Mouse (Mus musculus): ENCODE data around the gene Krt15. TPM values are rescaled to one million over a fixed set of nuclear protein-coding genes. Genes with fewer than 3 reads are reported as not detected.

Gene Krt15
- polyA plus RNA-seq, 1 experiment = 0.96 TPM

GRCm38 (mm10) chr11:100100391-100100790 lies 35.3 kb downstream of the Krt15 start:
- TF ChIP-seq CTCF (IDR thresholded peaks at IDR 0.05; ENCODE audit: control insufficient read depth, insufficient read depth, insufficient replicate concordance, low read depth, low read length) = no peak
- TF ChIP-seq POLR2A (IDR thresholded peaks at IDR 0.05; ENCODE audit: control insufficient read depth, low read depth, low read length) = no peak
- no peak overlapping the region for H3K4me3 ChIP-seq (ENCODE audit: control insufficient read depth, low read depth, low read length)
- H3K4me1 ChIP-seq (ENCODE audit: control insufficient read depth, insufficient read depth, low read length) = no peaks in the 10 kb centered on the region
- H3K27ac ChIP-seq (ENCODE audit: control insufficient read depth, insufficient read depth, low read depth, low read length) = no peak overlapping the region
- H3K36me3 ChIP-seq (ENCODE audit: control insufficient read depth, insufficient read depth, low read length) = no peaks in the 10 kb centered on the region
- no peaks in the 10 kb centered on the region for H3K27me3 ChIP-seq (ENCODE audit: control insufficient read depth, insufficient read depth, low read length)

- Histone ChIP-seq H3K36me3 (ENCODE audit: control insufficient read depth, insufficient read depth, low read length) (no peaks in the 10 kb centered on the region), H3K27ac (ENCODE audit: control insufficient read depth, insufficient read depth, low read depth, low read length) (no peak overlapping the region), H3K4me1 (ENCODE audit: control insufficient read depth, insufficient read depth, low read length) (no peaks in the 10 kb centered on the region), H3K4me3 (ENCODE audit: control insufficient read depth, low read depth, low read length) (no peak overlapping the region), H3K27me3 (ENCODE audit: control insufficient read depth, insufficient read depth, low read length) (no peaks in the 10 kb centered on the region)
- TF ChIP-seq POLR2A (IDR thresholded peaks at IDR 0.05; ENCODE audit: control insufficient read depth, low read depth, low read length) (no peak), CTCF (IDR thresholded peaks at IDR 0.05; ENCODE audit: control insufficient read depth, insufficient read depth, insufficient replicate concordance, low read depth, low read length) (no peak)
Observed at GRCm38 (mm10) chr11:100097819-100098218, 37.9 kb downstream of the Krt15 start.

GRCm38 (mm10) chr11:100096141-100096540 lies 39.6 kb downstream of the Krt15 start, which contains the start of gene Krt35:
Gene Krt35 (minus strand): TSS chr11:100096241.
- Histone ChIP-seq H3K36me3 (ENCODE audit: control insufficient read depth, insufficient read depth, low read length) (no peaks in the 10 kb centered on the region), H3K27me3 (ENCODE audit: control insufficient read depth, insufficient read depth, low read length) (no peaks in the 10 kb centered on the region), H3K27ac (ENCODE audit: control insufficient read depth, insufficient read depth, low read depth, low read length) (no peak within 1 kb of the TSS), H3K4me3 (ENCODE audit: control insufficient read depth, low read depth, low read length) (no peak within 1 kb of the TSS), H3K4me1 (ENCODE audit: control insufficient read depth, insufficient read depth, low read length) (no peaks in the 10 kb centered on the region)
- TF ChIP-seq POLR2A (IDR thresholded peaks at IDR 0.05; ENCODE audit: control insufficient read depth, low read depth, low read length) = no peak
- no peak for TF ChIP-seq CTCF (IDR thresholded peaks at IDR 0.05; ENCODE audit: control insufficient read depth, insufficient read depth, insufficient replicate concordance, low read depth, low read length)

GRCm38 (mm10) chr11:100088378-100089025 lies 47.2 kb downstream of the Krt15 start:
- H3K36me3 ChIP-seq (ENCODE audit: control insufficient read depth, insufficient read depth, low read length) = no peaks in the 10 kb centered on the region
- no peaks in the 10 kb centered on the region for H3K27me3 ChIP-seq (ENCODE audit: control insufficient read depth, insufficient read depth, low read length)
- no peak overlapping the region for H3K4me3 ChIP-seq (ENCODE audit: control insufficient read depth, low read depth, low read length)
- no peaks in the 10 kb centered on the region for H3K4me1 ChIP-seq (ENCODE audit: control insufficient read depth, insufficient read depth, low read length)
- H3K27ac ChIP-seq (ENCODE audit: control insufficient read depth, insufficient read depth, low read depth, low read length) = no peak overlapping the region
- TF ChIP-seq POLR2A (IDR thresholded peaks at IDR 0.05; ENCODE audit: control insufficient read depth, low read depth, low read length) (no peak), CTCF (IDR thresholded peaks at IDR 0.05; ENCODE audit: control insufficient read depth, insufficient read depth, insufficient replicate concordance, low read depth, low read length) (no peak)

GRCm38 (mm10) chr11:100087861-100088260 lies 47.9 kb downstream of the Krt15 start, which contains the start of gene Krt32:
Gene Krt32 (minus strand): TSS chr11:100088226.
- TF ChIP-seq CTCF (IDR thresholded peaks at IDR 0.05; ENCODE audit: control insufficient read depth, insufficient read depth, insufficient replicate concordance, low read depth, low read length) = no peak
- no peak for TF ChIP-seq POLR2A (IDR thresholded peaks at IDR 0.05; ENCODE audit: control insufficient read depth, low read depth, low read length)
- H3K27me3 ChIP-seq (ENCODE audit: control insufficient read depth, insufficient read depth, low read length) = no peaks in the 10 kb centered on the region

More at GRCm38 (mm10) chr11:100087861-100088260, 47.9 kb downstream of the Krt15 start, which contains the start of gene Krt32:
- no peaks in the 10 kb centered on the region for H3K4me1 ChIP-seq (ENCODE audit: control insufficient read depth, insufficient read depth, low read length)
- H3K4me3 ChIP-seq (ENCODE audit: control insufficient read depth, low read depth, low read length) = no peak within 1 kb of the TSS
- H3K27ac ChIP-seq (ENCODE audit: control insufficient read depth, insufficient read depth, low read depth, low read length) = no peak within 1 kb of the TSS
- H3K36me3 ChIP-seq (ENCODE audit: control insufficient read depth, insufficient read depth, low read length) = no peaks in the 10 kb centered on the region

Other genes with a start within 250 kb of the Krt15 start
- not detected in 2 replicates for gene Krtap31-1, start 228.0 kb downstream of the Krt15 start, polyA plus RNA-seq (2012; rRNA removed)
- gene Gm11565, start 221.2 kb downstream of the Krt15 start, polyA plus RNA-seq (2012; rRNA removed) = 3.6 and 3.9 TPM in 2 replicates
- not detected in 2 replicates for gene Krtap31-2, start 199.6 kb downstream of the Krt15 start, polyA plus RNA-seq (2012; rRNA removed)
- not detected in 2 replicates for gene Krtap9-5, start 187.5 kb downstream of the Krt15 start, polyA plus RNA-seq (2012; rRNA removed)
- gene Krtap29-1, start 156.9 kb downstream of the Krt15 start, polyA plus RNA-seq (2012; rRNA removed) = 0.24 TPM in 1 of 2 replicates, not detected in the other
- gene Krtap16-1, start 149.3 kb downstream of the Krt15 start, polyA plus RNA-seq (2012; rRNA removed) = 0.06 and 0.12 TPM in 2 replicates
- gene Krtap17-1, start 141.9 kb downstream of the Krt15 start, polyA plus RNA-seq (2012; rRNA removed) = 1.8 and 2.0 TPM in 2 replicates
- gene Krt33a, start 119.7 kb downstream of the Krt15 start, polyA plus RNA-seq (2012; rRNA removed) = not detected in 2 replicates
- not detected in 2 replicates for gene Krt33b, start 106.1 kb downstream of the Krt15 start, polyA plus RNA-seq (2012; rRNA removed)
- gene Krt34, start 94.4 kb downstream of the Krt15 start, polyA plus RNA-seq (2012; rRNA removed) = not detected in 2 replicates
- 0.12 and 0.18 TPM in 2 replicates for gene Krt31, start 85.4 kb downstream of the Krt15 start, polyA plus RNA-seq (2012; rRNA removed)
- 1.2 TPM in 1 of 2 replicates, not detected in the other for gene Krt32, start 47.7 kb downstream of the Krt15 start, polyA plus RNA-seq (2012; rRNA removed)
- gene Krt35, start 39.7 kb downstream of the Krt15 start, polyA plus RNA-seq (2012; rRNA removed) = 0.17 TPM in 1 of 2 replicates, not detected in the other
- not detected in 2 replicates for gene Krt36, start 30.3 kb downstream of the Krt15 start, polyA plus RNA-seq (2012; rRNA removed)
- not detected in 2 replicates for gene Krt13, start 14.4 kb downstream of the Krt15 start, polyA plus RNA-seq (2012; rRNA removed)
- gene Krt19, start 12.7 kb upstream of the Krt15 start, polyA plus RNA-seq (2012; rRNA removed) = 0.75 and 10.1 TPM in 2 replicates
- gene Krt9, start 57.3 kb upstream of the Krt15 start, polyA plus RNA-seq (2012; rRNA removed) = not detected in 2 replicates
- gene Krt14, start 71.6 kb upstream of the Krt15 start, polyA plus RNA-seq (2012; rRNA removed) = 1.2 TPM in 1 of 2 replicates, not detected in the other
- not detected in 2 replicates for gene Krt16, start 113.0 kb upstream of the Krt15 start, polyA plus RNA-seq (2012; rRNA removed)
- not detected in 2 replicates for gene Krt17, start 125.1 kb upstream of the Krt15 start, polyA plus RNA-seq (2012; rRNA removed)
- gene Krt42, start 133.9 kb upstream of the Krt15 start, polyA plus RNA-seq (2012; rRNA removed) = not detected in 2 replicates
- 260 and 396 TPM in 2 replicates for gene Eif1, start 184.0 kb upstream of the Krt15 start, polyA plus RNA-seq (2012; rRNA removed)
- 0.43 TPM in 1 of 2 replicates, not detected in the other for gene Gast, start 198.5 kb upstream of the Krt15 start, polyA plus RNA-seq (2012; rRNA removed)
- 35.2 and 41.9 TPM in 2 replicates for gene Hap1, start 220.2 kb upstream of the Krt15 start, polyA plus RNA-seq (2012; rRNA removed)

Data from testis, adult 2 months (tissue).